Mouse (Mus musculus): ENCODE data around the gene Plce1. TPM values are rescaled to one million over a fixed set of nuclear protein-coding genes. Genes with fewer than 3 reads are reported as not detected.

Plce1 gene
- polyA plus RNA-seq, 2 experiments, result 0.21 to 0.50 TPM

DNA sequence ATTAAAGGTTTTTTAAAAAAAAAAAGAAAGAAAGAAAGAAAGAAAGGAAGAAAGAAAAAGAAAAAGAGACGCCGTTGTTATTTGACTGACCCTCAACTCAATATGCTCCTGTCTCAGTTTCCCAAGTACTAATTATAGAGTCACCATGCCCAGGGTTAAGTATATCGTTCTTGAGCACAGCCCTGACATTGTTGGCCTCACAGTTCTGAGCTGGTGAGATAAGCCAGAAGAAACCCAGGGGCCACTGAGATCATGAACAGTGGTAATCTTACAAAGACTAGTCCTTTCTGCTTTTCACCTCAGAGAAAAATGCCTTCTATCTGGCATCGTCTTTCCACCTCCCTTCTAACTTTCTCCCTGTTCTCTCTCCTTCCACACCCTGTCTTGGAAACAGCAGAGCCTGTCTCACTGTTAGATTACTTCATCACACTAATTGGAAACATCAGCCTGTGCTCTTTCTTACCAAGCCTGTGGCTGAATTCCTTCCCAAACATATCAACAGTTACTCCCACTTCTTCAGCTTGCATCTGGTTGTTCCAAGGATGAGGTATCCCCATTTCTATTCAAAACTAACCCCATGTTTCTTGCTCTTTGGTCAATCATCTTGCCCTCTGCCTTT is 339.4 kb downstream of the Plce1 start:
- Histone ChIP-seq H3K27me3 (ENCODE audit: control insufficient read depth, insufficient read depth, low read length) (no peaks in the 10 kb centered on the region), H3K9me3 (ENCODE audit: control insufficient read depth, low read length) (no peaks in the 10 kb centered on the region), H3K27ac (peak overlapping the region; percentile 98), H3K36me3 (replicated peaks; ENCODE audit: control insufficient read depth, insufficient read depth, low read depth) (peaks cover 3% of the 10 kb centered on the region; the same call in 1 of the 2 replicates), H3K4me3 (ENCODE audit: insufficient read depth in 1 of 2, low read depth in 2 of 2, low read length in 2 of 2) (peak overlapping the region; percentile 13 to 91), H3K9ac (replicated peaks) (peak overlapping the region; percentile 91), H3K4me1 (replicated peaks; ENCODE audit: control insufficient read depth in 2 of 2, insufficient read depth in 2 of 2, low read length in 1 of 2) (peaks cover 18 to 26% of the 10 kb centered on the region in 2 experiments), H3K4me2 (ENCODE audit: low read depth) (peak overlapping the region; percentile 96)
- ATAC-seq (ENCODE audit: insufficient read depth) (peak; percentile 90), DNase-seq (ENCODE audit: low read depth in 3 of 3, low spot score in 3 of 3) (peak; percentile 85 to 90 (median 87))
- no peak for TF ChIP-seq CTCF (IDR thresholded peaks at IDR 0.05; ENCODE audit: low read depth)
- TF ChIP-seq EP300 (IDR thresholded peaks at IDR 0.05; ENCODE audit: low read depth), result peak; percentile 93
- 13% methylated on average over 4 of the region's 4 CpGs for WGBS (ENCODE audit: insufficient replicate concordance)

DNA sequence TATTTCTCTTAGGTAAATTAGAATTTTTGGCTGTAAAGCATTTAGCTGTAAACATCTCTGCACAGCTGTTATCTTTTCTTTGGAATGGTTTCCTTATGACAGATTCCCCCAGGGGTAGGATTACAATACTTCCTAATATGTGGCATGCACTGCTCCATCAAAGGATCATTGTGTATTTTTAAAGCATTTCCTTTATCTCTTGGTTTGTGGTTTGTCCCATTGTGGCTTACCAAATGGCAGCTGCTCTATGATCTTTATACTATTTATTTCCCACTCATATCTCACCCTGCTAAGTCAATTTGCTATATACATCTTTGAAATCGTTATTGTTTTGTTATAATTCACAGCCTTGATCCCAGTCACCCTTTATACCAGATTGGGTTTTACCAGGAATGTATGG is 352.3 kb downstream of the Plce1 start:
- H3K4me2 ChIP-seq (ENCODE audit: low read depth), result no peak overlapping the region
- H3K9ac ChIP-seq (replicated peaks), result no peak overlapping the region
- no peaks in the 10 kb centered on the region for H3K36me3 ChIP-seq (replicated peaks; ENCODE audit: control insufficient read depth, insufficient read depth, low read depth)
- ATAC-seq (ENCODE audit: insufficient read depth) (no peak), DNase-seq (ENCODE audit: low read depth in 3 of 3, low spot score in 3 of 3) (no peak)
- WGBS (ENCODE audit: insufficient replicate concordance), result 27% methylated on average over 1 of the region's 1 CpGs
- TF ChIP-seq EP300 (IDR thresholded peaks at IDR 0.05; ENCODE audit: low read depth) (no peak), CTCF (IDR thresholded peaks at IDR 0.05; ENCODE audit: low read depth) (no peak)
- H3K4me1 ChIP-seq (replicated peaks; ENCODE audit: control insufficient read depth in 2 of 2, insufficient read depth in 2 of 2, low read length in 1 of 2), result peaks cover 9 to 11% of the 10 kb centered on the region in 2 experiments
- H3K9me3 ChIP-seq (ENCODE audit: control insufficient read depth, low read length), result no peaks in the 10 kb centered on the region
- no peak overlapping the region for H3K27ac ChIP-seq
- no peak overlapping the region for H3K4me3 ChIP-seq (ENCODE audit: insufficient read depth in 1 of 2, low read depth in 2 of 2, low read length in 2 of 2)
- no peaks in the 10 kb centered on the region for H3K27me3 ChIP-seq (ENCODE audit: control insufficient read depth, insufficient read depth, low read length)

Other genes with a start within 250 kb of the Plce1 start
- 0.03 and 0.05 TPM in 2 replicates for gene Lgi1, start 216.6 kb upstream of the Plce1 start, polyA plus RNA-seq (2012; rRNA removed)
- not detected in 2 replicates for gene Lgi1, start 216.6 kb upstream of the Plce1 start, polyA plus RNA-seq (2014; fragmentation: Nextera tagmentation; extraction: Ambion mirVana)
- 2.5 and 3.4 TPM in 2 replicates for gene Slc35g1, start 85.1 kb upstream of the Plce1 start, polyA plus RNA-seq (2012; rRNA removed)
- gene Slc35g1, start 85.1 kb upstream of the Plce1 start, polyA plus RNA-seq (2014; fragmentation: Nextera tagmentation; extraction: Ambion mirVana), result 3.5 and 4.1 TPM in 2 replicates

All from liver, embryonic 14.5 days (tissue).